Mouse (Mus musculus) induced T-regulatory cell, adult 2 months (primary cell): ENCODE data around the gene Psma7.

Source experiments
- DNase-seq: peaks from one replicate; pipeline ENCODE4 v3.0.0-alpha.2; 2012; ENCODE audit warnings: low read depth

Psma7 gene

DNA sequence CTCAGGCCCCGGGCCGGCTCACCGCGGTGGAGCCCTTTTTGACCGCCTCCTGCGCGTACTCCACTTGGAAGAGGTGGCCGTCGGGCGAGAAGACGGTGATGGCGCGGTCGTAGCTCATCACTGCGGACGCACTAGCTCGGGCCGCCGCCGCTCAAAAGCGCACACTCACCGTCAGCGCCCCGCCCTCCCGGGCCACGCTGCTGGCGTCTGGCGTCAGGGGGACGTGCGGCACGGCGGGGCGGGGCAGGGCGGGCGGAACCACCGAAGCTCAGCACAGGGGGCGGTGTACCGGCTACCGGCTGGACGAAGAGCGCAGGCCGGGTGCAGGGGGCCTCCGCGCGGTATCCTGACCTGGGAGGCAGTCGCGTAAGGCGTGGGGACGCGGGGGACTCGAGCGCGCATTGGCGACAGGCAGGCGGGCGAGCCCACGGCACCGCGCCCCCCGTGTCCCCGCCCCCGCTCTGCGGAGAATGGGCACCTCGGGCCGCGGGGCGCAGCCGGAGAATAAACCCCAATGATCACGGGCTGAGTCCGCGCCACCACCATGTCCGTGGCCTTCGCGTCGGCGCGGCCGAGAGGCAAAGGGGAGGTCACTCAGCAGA is at the start of gene Psma7, which contains the start of gene Ss18l1:
TSS of gene Psma7 (minus strand) at position 178 of the 602 bp plus-strand sequence.
TSS of gene Ss18l1 (plus strand) at position 254 of the 602 bp plus-strand sequence.
- peak; percentile 93 for DNase-seq

DNA sequence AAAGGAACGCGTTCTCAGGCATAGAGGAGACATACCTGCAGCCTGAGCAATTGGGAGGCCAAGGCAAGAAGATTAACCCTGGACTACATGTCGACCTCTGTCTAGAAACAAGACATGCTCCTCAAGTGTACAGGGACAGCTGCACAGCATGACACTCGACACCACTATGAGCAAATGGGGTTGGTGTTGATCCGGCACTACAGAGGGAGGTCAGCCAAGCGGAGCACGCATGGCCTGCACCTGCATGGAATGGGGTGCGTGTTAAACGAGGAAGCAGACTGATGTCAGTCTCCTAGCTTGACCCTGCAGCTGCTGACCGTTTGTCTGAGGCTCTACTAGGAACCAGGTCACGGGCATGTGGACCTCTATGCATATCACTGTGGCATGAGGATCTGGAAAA is 48.1 kb upstream of the Psma7 start:
- no peak for DNase-seq

DNA sequence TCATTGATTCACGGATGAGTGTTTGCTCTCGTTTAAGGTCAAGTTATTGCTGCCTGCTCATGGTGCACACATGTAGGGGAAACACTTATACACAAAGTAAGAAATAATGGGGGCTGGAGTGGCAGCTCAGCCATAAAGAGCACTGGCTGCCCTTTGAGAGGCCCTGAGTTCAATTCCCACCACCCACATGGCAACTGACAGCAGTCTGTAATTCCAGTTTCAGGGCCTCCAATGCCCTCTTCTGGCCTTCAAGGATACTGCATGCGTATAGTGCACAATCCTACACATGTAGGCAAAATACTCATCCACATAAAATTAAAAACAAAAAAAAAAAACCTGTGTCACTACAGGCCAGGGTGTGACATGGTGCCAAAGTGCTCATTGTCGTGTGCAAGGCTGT is 45.2 kb upstream of the Psma7 start:
- no peak for DNase-seq

DNA sequence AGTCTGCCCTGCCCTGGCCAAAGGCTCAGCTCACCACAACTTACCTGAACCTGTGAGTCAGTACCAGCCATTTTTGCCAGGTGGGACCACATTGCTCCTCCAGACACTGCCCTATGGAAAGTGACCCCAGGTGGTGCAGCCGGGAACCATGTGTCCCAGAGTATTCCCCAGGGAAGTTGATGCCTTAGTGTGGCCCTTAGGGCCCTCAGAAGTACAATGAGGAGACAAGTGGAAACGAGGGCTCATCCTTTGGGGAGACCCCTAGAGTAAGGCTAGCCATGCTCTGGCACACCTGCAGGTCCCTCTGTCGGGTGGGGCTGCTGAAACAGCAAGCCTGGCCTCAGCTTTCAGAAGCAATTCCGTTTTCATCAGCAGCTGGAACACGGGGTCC is 44.4 kb upstream of the Psma7 start:
- no peak for DNase-seq

DNA sequence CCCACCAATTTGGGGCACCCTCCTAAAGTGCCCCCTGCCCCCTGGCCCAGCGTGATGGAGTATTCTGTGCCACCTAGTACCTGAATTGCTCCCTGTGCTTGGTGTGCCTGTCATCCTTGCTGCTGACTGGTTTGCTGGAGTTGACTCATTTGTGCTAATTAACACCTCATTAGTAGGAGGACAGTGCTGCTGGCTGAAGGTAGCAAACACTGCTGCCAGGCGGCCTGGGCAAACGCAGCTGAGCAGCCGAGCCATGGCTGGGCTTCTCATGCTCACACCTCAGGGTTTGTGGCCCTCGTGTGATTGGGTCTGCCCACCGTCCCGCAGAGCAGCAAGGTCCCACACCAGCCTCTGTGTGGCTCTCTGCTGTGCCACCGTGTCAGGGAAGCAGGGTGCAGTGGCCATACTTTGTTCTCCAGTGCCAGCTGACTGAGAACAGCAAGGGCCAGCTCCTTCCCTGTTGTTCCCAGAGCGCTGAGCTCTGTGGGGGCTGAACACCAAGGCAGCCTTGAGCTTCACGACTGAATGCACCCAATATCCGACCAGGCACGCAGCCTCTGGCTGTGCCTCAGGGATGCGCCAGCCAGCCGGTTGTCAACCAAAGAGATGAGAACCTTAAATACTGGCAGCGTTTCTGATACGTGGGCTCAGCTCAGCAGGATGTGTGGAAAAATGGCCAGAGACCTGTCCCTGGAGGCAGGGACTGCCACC is 43.8 kb upstream of the Psma7 start:
- no peak for DNase-seq

DNA sequence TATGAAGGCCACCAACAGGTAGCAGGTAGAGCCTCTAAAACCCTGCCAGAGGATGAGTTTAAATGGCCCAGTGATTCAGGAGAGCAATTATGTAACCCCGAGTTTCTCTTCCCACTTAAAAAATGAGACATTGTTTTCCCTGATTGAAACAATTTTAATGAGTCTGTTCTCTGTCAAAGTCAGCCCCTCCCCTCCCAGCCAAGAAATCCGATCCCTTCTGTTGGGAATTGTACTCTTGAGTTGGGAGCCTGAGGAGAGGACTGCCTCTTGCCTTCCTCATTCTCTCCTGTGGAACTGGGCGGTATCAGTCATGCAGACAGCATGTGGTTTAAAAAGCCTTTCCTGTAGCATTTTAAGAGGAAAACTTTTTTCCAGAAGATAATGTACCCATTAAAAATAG is 42.3 kb upstream of the Psma7 start:
- DNase-seq = no peak

DNA sequence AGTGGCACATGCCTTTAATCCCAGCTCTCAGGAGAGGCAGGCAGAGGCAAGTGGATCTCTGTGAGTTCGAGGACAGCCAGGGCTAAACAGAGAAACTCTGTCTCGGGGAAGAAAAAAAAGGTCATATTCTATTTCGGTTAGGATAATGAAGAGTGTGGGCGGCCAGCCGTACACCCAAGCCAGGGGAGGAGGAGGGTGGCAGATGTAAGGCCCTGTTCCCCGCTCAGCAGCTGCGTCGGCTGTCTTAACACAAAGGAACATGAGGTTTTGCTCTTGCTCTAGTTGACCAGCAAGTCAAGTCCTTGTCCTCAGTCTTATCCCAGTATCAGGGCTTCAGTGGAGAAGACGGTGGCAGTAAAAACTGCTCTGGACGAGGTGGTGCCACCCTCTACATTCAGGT is 40.8 kb upstream of the Psma7 start:
- DNase-seq = no peak

DNA sequence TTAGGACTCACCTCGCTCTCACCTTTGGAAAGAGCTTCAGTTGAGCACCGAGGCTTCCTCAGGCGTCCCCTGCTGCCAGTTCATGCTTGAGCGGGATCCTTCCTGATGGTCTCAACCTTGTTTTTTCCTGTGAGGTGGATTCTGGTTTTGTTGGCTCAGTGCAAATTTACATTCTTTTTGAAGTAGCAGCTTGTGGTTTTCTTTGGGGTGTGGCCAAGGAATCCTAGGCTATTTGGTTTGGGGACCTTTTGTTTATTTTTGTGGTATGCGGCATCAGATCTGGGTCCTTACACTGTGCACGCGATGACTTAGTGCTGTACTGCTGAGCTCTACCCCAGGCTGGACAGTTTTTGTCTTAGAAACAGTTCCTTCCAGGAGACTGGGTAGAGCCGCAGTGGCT is 38.4 kb upstream of the Psma7 start:
- no peak for DNase-seq

DNA sequence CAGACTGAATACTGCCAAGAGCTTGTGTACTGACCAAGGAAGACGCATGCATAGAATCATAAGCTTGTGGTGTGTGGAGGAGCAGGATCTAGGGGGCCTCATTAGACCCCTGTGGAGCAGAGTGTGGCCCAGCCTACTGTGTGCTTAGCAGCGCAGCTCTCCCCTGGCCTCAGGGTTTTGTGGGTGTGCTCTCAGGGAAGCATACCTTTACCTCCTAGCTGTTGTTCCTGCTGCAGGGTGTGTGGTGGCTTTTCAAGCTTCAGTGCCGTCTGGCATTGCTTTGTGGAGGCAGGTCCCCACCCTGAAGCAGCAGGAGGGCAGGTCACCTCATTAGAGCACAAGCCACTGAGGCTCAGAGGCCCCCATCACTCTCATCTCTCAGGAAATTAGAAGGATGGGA is 35.4 kb upstream of the Psma7 start:
- DNase-seq = no peak

DNA sequence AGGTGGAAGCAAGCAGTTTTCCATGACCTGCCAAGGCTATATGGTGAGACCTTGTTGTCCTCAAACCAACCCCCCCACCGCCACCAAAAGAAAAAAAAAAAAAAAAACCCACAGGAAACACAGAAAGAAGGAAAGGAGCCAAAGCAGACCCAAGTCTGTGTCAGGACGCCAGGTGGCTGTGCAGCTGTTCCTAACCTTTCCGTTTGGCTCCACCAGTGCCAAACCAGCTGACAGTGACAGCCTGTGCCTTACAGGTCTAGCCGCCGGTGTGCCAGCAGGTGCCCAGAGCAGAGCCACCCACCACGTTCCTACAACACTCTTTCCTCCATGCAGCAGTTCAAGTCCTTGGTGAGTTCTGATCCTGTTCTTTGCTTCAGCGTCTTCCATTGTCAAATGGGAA is 30.7 kb upstream of the Psma7 start:
- DNase-seq = peak; percentile 23

DNA sequence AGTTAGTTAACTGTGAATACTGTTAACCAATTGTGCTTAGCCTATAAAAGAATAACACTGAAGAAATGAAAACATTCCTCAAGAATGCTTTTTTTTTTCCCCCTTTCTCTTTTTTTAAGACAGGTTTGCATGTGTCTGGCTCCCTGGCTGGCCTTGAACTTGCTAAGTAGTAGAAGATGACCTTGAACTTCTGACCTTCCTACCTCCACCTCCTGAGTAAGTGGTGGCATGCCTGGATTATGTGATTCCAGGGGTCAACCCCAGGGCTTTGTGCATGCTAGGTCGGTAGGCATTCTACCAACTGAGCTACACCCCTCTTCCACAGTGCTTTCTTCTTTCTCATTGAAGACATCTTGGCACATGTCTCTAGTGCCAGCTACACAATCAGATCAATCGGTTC is 29.4 kb upstream of the Psma7 start:
- DNase-seq = peak; percentile 28

DNA sequence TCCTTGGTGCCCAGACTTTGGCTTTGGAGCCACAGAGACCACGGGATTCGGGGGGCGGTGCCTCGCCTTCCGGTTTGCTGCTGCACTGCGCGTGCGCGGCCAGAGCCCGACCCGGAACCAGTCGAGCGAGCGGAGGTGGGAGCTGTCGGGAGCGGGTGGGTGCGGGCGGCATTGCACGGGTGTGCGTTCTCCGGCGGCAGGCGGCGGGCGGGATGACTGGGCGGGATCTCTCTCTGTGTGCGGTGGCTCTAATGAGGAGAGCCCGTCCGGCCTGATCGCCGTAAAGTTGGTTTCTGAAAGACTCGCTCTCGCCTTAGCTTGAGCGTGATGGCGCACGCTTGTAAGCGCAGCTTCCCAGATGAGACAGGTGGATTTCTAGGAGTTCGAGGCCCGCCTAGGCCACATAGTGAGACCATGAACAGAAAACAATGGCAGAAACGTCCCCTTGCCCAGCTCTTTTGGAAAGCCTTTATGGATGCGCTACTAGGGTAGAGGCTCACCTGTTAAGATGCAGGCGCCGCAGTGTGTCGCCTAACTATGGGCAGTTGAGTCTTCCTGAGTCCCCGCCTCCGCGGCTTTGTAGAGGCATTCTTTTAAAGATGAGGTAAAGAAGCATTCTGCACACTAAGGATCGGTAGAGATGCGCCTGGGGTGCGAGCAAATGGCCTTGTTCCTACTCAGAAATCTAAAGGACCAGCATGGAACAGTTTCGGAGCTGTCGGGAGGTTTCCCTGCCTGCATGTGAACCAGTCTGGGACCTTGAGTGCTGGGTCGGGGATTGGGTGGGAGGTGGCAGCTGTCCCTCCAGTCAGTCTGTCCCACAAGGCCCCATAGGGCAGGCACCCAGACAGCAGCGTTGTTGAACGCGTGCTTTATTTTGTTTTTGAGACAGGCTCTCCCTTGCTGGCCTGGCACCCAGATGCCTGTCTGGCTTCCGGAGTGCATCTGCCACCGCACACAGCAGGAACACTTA is 28.5 kb upstream of the Psma7 start, which contains the start of gene Mtg2:
TSS of gene Mtg2 (plus strand) at position 108 of the 973 bp plus-strand sequence.
- DNase-seq = peak; percentile 94

DNA sequence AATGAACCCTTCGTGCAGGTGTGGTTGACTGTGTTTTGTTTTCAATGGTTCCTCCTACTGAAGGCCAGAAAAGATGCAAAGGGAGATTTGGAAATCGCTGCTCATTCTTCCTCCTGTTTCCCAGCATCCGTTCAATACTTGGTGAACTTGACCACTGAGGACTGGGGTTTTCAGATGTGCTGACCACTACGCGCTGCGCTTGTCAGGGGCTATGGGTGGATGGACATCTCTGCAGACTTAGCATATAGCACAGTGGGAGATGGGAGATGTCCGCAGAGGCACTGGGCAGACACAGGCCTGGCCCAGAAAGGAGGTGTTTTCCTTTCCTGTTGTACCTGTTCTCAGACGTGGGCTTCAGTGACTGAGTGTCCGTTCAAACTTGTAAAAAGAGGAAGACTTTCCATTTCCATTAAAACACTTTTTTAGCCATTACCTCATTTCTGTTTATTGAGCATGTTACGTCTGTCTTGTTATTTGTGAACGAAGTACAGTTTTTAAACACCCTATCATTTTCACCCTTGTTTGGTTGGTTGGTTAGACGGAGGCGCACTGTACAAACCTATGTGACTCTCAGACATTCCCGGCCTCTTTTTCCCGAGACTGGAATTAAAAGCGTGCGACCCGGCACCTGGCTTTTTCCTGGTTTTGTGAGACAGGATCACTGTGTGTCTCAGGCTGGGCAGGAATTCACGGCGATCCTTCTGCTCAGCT is 27.7 kb upstream of the Psma7 start:
- DNase-seq = no peak

DNA sequence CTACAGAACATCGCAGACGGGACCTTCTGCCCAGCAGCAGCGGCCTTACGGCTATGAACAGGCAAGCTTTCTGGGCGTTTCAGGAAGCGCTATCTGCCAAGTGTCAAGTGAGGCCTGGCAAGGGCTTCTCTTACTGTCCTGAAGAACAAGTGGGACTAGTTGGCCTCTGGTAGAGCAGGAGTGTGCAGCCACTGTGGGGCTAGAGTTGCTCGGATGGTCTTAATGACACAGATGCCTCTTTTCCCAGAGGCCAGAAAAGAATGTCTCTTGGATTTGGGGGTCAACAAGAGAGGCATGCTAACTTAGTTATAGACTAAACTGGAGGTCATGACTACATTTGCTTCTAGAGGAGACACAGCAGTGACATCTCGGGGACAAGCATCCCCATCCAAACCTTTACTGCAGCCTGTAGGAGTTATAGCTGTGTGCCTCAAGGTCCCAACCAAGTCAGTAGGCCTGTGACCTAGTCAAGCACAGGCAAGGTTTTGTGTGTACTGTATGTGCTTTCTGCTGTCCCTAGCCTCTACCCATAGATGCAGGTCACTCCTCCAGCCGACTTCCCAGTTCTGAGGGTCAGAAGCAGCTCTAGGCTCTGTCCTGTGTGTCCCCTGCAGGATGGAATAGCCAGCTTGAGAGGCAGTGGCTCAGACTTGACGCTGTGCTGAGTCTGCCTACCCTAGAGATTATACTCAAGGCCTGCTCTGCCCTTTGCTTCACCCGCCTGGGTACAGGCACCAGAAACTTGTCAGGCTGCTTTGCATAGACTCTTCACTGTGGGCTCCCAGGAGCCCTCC is 21.3 kb upstream of the Psma7 start:
- no peak for DNase-seq

DNA sequence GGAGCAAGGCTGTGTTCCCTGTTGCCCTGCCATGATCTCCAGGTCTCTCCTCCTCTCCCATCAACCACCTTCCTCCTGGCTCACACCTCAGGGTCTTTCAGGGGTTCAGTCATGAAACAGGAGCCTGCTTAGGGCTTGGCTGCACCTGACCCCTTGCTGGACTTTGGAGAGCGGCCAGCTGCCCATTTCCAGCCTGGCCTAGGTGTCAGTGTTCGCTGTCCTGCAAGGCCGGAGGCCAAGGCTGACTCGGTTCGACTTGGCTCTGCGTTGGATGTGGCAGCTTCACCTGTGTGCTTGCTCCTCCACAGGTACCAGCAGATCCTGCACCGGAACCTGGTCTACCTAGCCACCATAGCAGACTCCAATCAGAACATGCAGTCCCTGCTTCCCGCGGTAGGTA is 10.8 kb upstream of the Psma7 start:
- no peak for DNase-seq

DNA sequence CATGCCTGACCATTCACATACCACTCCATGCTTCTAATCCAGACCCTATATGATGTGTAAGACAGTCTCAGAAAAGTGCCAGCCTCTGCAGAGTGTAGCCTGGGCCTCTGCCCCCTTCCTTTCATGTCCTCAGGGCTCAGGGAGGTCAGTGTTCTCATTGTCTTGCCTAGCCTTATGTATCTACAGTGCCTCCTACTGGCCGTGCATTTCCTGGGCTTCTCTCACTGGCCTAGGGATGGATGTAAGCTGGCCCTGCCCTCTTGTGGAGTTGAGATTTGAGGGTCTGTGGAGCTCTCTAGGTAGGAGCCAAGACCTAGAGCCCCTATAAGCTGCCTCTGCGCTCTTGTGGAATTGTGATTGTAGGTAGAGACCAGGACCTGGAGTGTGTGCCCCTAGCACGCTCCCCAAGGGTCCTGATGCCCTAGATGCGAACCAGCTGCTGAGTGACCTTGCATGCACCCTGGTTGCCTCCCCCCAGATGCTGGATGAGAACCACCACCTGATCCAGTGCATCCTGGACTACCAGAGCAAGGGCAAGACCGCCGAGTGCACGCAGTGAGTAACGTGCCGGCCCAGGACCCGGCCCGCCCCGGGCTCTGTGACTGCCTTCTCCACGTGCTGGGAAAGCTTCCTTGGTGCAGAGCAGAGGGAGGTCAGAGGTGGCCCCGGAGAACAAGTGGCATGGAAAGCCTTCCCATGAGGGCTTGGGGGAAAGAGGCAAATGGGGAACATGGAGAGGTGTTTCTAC is 9.9 kb upstream of the Psma7 start:
- peak; percentile 63 for DNase-seq

DNA sequence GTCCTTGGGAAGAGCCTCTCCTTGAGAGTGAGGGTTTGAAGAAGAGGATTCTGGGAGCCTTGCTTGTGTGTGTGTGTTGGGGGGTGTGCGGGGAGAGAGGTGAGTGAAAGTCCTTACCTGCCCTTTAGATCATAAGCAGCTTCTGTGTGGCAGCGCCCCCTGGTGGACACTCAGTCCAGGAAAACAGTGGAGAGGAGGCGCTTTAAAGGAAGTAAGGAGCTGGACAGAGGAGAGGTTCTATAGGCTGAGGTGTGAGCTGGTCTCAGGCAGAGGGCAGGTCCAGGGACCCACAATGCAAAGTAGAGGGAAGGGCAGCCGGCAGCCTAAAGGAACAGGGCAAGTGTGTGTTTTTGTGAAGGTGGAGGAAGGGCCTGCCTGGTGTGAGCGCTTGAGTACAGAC is 8.8 kb upstream of the Psma7 start:
- peak; percentile 91 for DNase-seq

DNA sequence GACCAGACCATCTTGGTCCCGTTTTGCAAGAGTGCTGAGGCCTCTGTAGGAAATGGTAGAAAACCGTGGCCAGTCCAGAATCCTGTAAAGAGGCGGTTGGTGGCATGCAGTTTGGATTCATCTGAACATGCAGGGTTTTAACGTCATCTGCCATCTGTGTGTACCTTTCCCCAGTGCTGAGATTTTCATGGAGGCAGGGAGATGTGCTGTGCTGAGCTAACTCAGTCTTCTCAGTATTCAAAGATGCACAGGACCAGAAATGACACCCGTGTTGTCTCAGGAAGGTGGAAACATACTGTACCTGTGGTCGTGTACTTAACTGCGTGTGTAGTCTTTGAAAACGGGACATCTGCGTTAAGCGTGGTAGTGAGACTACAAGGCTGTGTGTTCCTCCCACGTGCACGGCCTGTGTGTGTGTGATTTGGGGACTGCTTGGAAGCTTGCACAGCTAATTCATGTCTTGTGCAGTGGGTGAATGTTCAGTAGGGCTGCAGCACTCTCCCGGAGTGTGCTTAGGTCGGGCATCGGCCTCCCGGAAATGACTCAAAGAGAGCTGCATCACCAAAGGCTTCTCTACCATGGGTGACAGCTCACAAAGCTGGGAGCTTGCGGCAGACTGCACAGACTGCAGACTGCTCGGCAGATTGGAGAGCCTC is 5.9 kb upstream of the Psma7 start:
- no peak for DNase-seq

DNA sequence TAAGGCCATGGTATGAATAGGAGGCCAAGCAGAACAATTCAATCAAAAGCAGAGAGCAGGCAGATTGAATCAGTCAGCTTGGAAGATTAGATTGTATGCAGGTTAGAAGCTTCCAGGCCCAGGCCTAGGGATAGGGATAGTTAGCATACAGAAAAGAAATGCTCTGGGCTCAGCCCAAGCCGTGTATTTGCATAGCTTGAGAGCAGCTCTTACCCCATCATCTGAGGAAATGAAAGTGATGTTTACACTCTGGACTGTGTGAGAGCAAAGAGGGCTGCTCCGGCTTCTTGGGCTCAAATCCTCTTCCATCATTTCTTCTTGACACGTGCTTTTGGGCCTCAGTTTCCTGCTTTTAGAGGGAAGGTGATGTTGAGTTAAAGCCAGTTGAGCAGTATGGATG is 5.3 kb upstream of the Psma7 start:
- no peak for DNase-seq

DNA sequence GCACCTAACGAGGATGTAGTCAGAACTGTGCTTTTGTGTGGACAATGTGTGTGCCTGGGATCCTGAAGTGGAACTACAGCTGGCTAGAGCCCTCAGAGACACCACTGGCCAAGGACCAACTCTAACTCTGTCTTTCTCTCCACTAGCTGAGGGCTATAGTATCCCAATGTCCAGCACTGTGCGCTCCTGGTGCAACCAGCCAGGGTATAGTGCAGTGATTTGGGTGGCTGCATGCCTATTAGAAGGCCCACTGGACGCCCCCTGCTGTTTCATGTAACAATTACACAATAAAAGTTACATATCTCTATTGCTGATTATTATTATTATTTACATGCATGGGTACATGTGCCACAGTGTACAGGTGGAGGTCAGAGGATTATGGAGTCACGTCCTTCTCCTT is 3.0 kb upstream of the Psma7 start:
- peak; percentile 84 for DNase-seq
